Mouse (Mus musculus) activated CD4-positive, CD25-positive, alpha-beta regulatory T cell, adult 4 months (primary cell): ENCODE data around the gene Midn. TPM values are rescaled to one million over a fixed set of nuclear protein-coding genes. Genes with fewer than 3 reads are reported as not detected.

Experiments
- ATAC-seq: one replicate; pipeline ENCODE4 v1.8.0; 2017
- polyA plus RNA-seq, 2 experiments: library from polyadenylated mRNA; unstranded; fragments of 100-300 nt; shearing (Covaris generic); gene quantifications; one replicate each; pipeline ENCODE4 v1.2.1; 2017

The Midn gene
- polyA plus RNA-seq, 2 experiments from 2014 or later = 7.3 to 9.2 TPM

- peak; percentile 80 for ATAC-seq
Measured at GRCm38 (mm10) chr10:80172527-80173292, 24.6 kb downstream of the Midn start, which contains the start of gene 1600002K03Rik. Gene 1600002K03Rik (plus strand): TSS chr10:80172944.

- ATAC-seq = no peak
Measured at GRCm38 (mm10) chr10:80173358-80173757, 25.3 kb downstream of the Midn start.

- no peak for ATAC-seq
Measured at GRCm38 (mm10) chr10:80173955-80174640, 26.0 kb downstream of the Midn start.

GRCm38 (mm10) chr10:80174705-80175104 is 26.6 kb downstream of the Midn start:
- ATAC-seq = no peak

GRCm38 (mm10) chr10:80175536-80176269 is 27.6 kb downstream of the Midn start:
- no peak for ATAC-seq

GRCm38 (mm10) chr10:80176270-80176834 is 28.3 kb downstream of the Midn start:
- ATAC-seq = no peak

GRCm38 (mm10) chr10:80177441-80178279 is 29.6 kb downstream of the Midn start:
- no peak for ATAC-seq

- no peak for ATAC-seq
Measured at GRCm38 (mm10) chr10:80179068-80180051, 31.3 kb downstream of the Midn start, which contains the start of gene Efna2. Gene Efna2 (plus strand): TSS chr10:80179482.

GRCm38 (mm10) chr10:80180288-80180687 is 32.2 kb downstream of the Midn start:
- no peak for ATAC-seq

GRCm38 (mm10) chr10:80180823-80181222 is 32.8 kb downstream of the Midn start:
- no peak for ATAC-seq

- no peak for ATAC-seq
Measured at GRCm38 (mm10) chr10:80182547-80182946, 34.5 kb downstream of the Midn start.

- ATAC-seq = no peak
Measured at GRCm38 (mm10) chr10:80186649-80187048, 38.6 kb downstream of the Midn start.

- ATAC-seq = no peak
Measured at GRCm38 (mm10) chr10:80187739-80188138, 39.7 kb downstream of the Midn start.

- no peak for ATAC-seq
Measured at GRCm38 (mm10) chr10:80188453-80189024, 40.5 kb downstream of the Midn start.

- ATAC-seq = no peak
Measured at GRCm38 (mm10) chr10:80189999-80190398, 41.9 kb downstream of the Midn start.

- ATAC-seq = no peak
Measured at GRCm38 (mm10) chr10:80190491-80191051, 42.5 kb downstream of the Midn start.

- no peak for ATAC-seq
Measured at GRCm38 (mm10) chr10:80193976-80194375, 45.9 kb downstream of the Midn start.

GRCm38 (mm10) chr10:80194441-80194840 is 46.4 kb downstream of the Midn start:
- ATAC-seq = no peak

GRCm38 (mm10) chr10:80196167-80196566 is 48.1 kb downstream of the Midn start:
- no peak for ATAC-seq
